Mouse (Mus musculus) heart, embryonic 14.5 days (tissue): ENCODE results near the gene Gm3893. TPM values are rescaled to one million over a fixed set of nuclear protein-coding genes. Genes with fewer than 3 reads are reported as not detected.
"Not testable (repeated sequence)": the region's sequence is repeated elsewhere in the genome, so short reads cannot be mapped to it uniquely, and the experiment has no call there.

Experiments
- ATAC-seq: fragments of 200-750 bp; cut with Nextera tagmentation; 2 replicates; pipeline ENCODE4 v1.8.0; 2017; ENCODE audit warnings: low read depth, moderate TSS enrichment; ENCODE audit not compliant: insufficient number of reproducible peaks, insufficient read depth, low FRiP score
- H3K27ac ChIP-seq, 2 experiments: fragments of 200-500 bp in 1 of 2; fragments of 300-500 bp in 1 of 2; sonication (generic) in 1 of 2; replicated peaks in 1 of 2; 2 replicates each; pipeline ENCODE4 v1.5.1; 2012 to 2014; ENCODE audit warnings: low read depth in 2 of 2, low read length in 2 of 2, control low read depth in 1 of 2, mild to moderate bottlenecking in 1 of 2, mixed read lengths in 1 of 2; ENCODE audit not compliant: control insufficient read depth in 1 of 2, insufficient read depth in 1 of 2
- H3K27me3 ChIP-seq: fragments of 300-500 bp; sonication (generic); 2 replicates; pipeline ENCODE4 v1.6.1; 2014; ENCODE audit warnings: mild to moderate bottlenecking, low read length, control low read depth; ENCODE audit not compliant: control insufficient read depth, insufficient read depth
- H3K36me3 ChIP-seq: fragments of 300-500 bp; sonication (generic); 2 replicates; pipeline ENCODE4 v1.6.1; 2014; ENCODE audit warnings: mild to moderate bottlenecking, control low read depth, low read length, mixed read lengths; ENCODE audit not compliant: control insufficient read depth, insufficient read depth
- H3K4me1 ChIP-seq, 2 experiments: fragments of 200-500 bp in 1 of 2; fragments of 300-500 bp in 1 of 2; sonication (generic) in 1 of 2; 2 replicates each; pipeline ENCODE4 v1.6.1; 2012 to 2014; ENCODE audit warnings: low read length in 2 of 2, control low read depth in 1 of 2, mixed read lengths in 1 of 2; ENCODE audit not compliant: control insufficient read depth in 2 of 2, insufficient read depth in 2 of 2
- H3K4me2 ChIP-seq: fragments of 300-500 bp; sonication (generic); 2 replicates; pipeline ENCODE4 v1.6.1; 2014; ENCODE audit warnings: mild to moderate bottlenecking, low read length
- H3K4me3 ChIP-seq, 2 experiments: fragments of 200-500 bp in 1 of 2; fragments of 300-500 bp in 1 of 2; sonication (generic) in 1 of 2; 2 replicates each; pipeline ENCODE4 v1.5.1; 2012 to 2014; ENCODE audit warnings: low read length in 2 of 2, mild to moderate bottlenecking in 2 of 2, control low read depth in 1 of 2, low read depth in 1 of 2, moderate library complexity in 1 of 2; ENCODE audit not compliant: control insufficient read depth in 1 of 2, insufficient read depth in 1 of 2
- H3K9ac ChIP-seq: fragments of 300-500 bp; sonication (generic); 2 replicates; pipeline ENCODE4 v1.6.1; 2014; ENCODE audit warnings: mild to moderate bottlenecking, low read length
- H3K9me3 ChIP-seq: fragments of 300-500 bp; sonication (generic); 2 replicates; pipeline ENCODE4 v1.6.1; 2016; ENCODE audit warnings: low read length, control low read depth; ENCODE audit not compliant: control insufficient read depth
- WGBS: fragments of 180-500 bp; shearing (Covaris S2); extraction: QIAGEN DNeasy Blood & Tissue Kit; methylation state at CpG from one replicate; pipeline ENCODE4 v1.1.7; 2014; 5-methylcytosine and 5-hydroxymethylcytosine counted together
- polyA plus RNA-seq: library from polyadenylated mRNA; unstranded; fragments of >200 nt; fragmentation: Nextera tagmentation; extraction: Ambion mirVana; gene quantifications from 2 replicates; pipeline ENCODE4 v1.2.1, GENCODE M21; 2014

Gm3893 gene
- not detected in 2 replicates for polyA plus RNA-seq

DNA sequence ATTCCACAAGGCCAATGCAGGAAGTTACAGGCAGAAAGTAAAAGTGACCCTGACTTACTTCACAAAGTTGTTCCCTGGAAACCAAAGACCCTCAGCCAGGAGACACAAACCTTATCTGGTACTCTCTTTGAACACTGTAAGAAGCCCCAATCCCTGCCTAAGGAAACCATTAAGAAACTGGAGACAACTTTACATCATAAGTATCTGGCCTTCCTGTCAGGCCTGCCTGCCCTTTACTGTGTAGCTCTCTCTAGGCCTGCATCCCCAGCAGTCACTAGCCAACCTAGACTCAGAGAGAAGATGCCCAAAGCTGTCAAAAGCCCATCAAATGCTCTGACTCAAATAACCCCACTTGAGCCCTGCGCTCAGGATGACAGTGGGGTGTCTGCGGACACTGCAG, at the start of gene Gm3893:
TSS of gene Gm3893 (plus strand) at position 301 of the 400 bp plus-strand sequence.
- not testable (repeated sequence) for H3K9ac ChIP-seq, H3K4me1 ChIP-seq, H3K27me3 ChIP-seq, H3K27ac ChIP-seq, H3K4me2 ChIP-seq, ATAC-seq, H3K4me3 ChIP-seq, H3K36me3 ChIP-seq, H3K9me3 ChIP-seq
- no CpG with 5 or more reads among the region's 2 CpGs for WGBS

DNA sequence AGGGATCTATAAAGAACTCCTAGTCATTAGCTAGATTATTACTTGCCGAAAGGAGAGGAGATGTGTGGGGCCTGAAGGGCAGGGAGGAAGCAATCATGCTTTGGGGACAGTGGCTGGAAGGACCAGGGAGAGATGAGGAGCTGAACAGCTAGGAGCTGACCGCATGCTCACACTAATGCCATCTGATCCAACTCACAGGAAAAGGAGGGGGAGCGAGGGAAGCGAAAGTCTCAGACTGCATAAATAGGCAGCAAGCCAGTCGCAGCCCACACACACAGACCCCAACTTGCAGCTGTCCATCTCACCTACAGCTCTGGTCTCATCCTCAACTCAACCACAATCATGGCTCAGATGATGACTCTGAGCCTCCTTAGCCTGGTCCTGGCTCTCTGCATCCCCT, 23.5 kb downstream of the Gm3893 start, which contains the start of gene Gm13304:
TSS of gene Gm13304 (plus strand) at position 301 of the 400 bp plus-strand sequence.
- not testable (repeated sequence) for ATAC-seq, H3K27me3 ChIP-seq, H3K36me3 ChIP-seq

More for the DNA sequence above, 23.5 kb downstream of the Gm3893 start, which contains the start of gene Gm13304:
- not testable (repeated sequence) for H3K4me3 ChIP-seq, H3K27ac ChIP-seq, H3K9me3 ChIP-seq, H3K9ac ChIP-seq, H3K4me1 ChIP-seq, H3K4me2 ChIP-seq
- no CpG with 5 or more reads among the region's 5 CpGs for WGBS

Other genes starting within 250 kb of the Gm3893 start
- not detected in 2 replicates for gene Gm21541, start 187.6 kb upstream of the Gm3893 start, polyA plus RNA-seq
- 1.1 and 1.2 TPM in 2 replicates for gene Gm20878, start 149.6 kb upstream of the Gm3893 start, polyA plus RNA-seq
- 0.19 and 0.20 TPM in 2 replicates for gene Fam205a4, start 125.1 kb upstream of the Gm3893 start, polyA plus RNA-seq
- 0.12 and 0.16 TPM in 2 replicates for gene Gm21093, start 56.5 kb upstream of the Gm3893 start, polyA plus RNA-seq
- gene Gm13304, start 23.6 kb downstream of the Gm3893 start, polyA plus RNA-seq, result 7.5 TPM in 1 of 2 replicates, not detected in the other
- gene Gm13306, start 62.2 kb downstream of the Gm3893 start, polyA plus RNA-seq, result not detected in 2 replicates
- 0.74 TPM in 1 of 2 replicates, not detected in the other for gene Gm13305, start 77.4 kb downstream of the Gm3893 start, polyA plus RNA-seq
- not detected in 2 replicates for gene Gm10600, start 149.4 kb downstream of the Gm3893 start, polyA plus RNA-seq
- 1.5 TPM in 1 of 2 replicates, not detected in the other for gene Ccl21b, start 164.6 kb downstream of the Gm3893 start, polyA plus RNA-seq
- not detected in 2 replicates for gene Gm21953, start 203.1 kb downstream of the Gm3893 start, polyA plus RNA-seq
- not detected in 2 replicates for gene Fam205a3, start 227.1 kb downstream of the Gm3893 start, polyA plus RNA-seq